ENCODE assay signal across 8 mouse cellular contexts in genomic region chr5:86684667-86685066, GRCm38 (mm10). TPM values are rescaled to one million over a fixed set of nuclear protein-coding genes. Genes with fewer than 3 reads are reported as not detected.
A peak's percentile ranks its signal among the peaks of the same experiment; 100 is the strongest.
DNase-seq lines count a peak whose midpoint lies in the region; ATAC-seq and TF ChIP-seq lines count a peak whose summit lies in the region.
"Had no signal": no experiment of that assay in that cellular context is flagged by ENCODE, and none has a peak within 500 bp of the region (broad histone marks: within the 10 kb centered on the region; RNA-seq: fewer than 3 reads in every experiment).

No protein-coding gene starts in this region.

- H3K4me1 ChIP-seq in kidney, embryonic 14.5 days (ENCODE audit: control insufficient read depth, insufficient read depth, low read length): no peaks in the 10 kb centered on the region
- H3K4me1 ChIP-seq in kidney, postnatal 0 days (replicated peaks; ENCODE audit: insufficient read depth, low read length): no peaks in the 10 kb centered on the region
- H3K4me1 ChIP-seq in liver, postnatal 0 days (ENCODE audit: insufficient read depth): no peaks in the 10 kb centered on the region
- H3K4me1 ChIP-seq in stomach, postnatal 0 days (replicated peaks; ENCODE audit: control insufficient read depth, insufficient read depth): no peaks in the 10 kb centered on the region

- no peak overlapping the region for H3K4me3 ChIP-seq in kidney, embryonic 14.5 days (ENCODE audit: low read length)
- no peak overlapping the region for H3K4me3 ChIP-seq in kidney, postnatal 0 days (replicated peaks; ENCODE audit: low read depth, low read length)
- H3K4me3 ChIP-seq in liver, postnatal 0 days (ENCODE audit: low read depth, low read length): no peak overlapping the region
- no peak overlapping the region for H3K4me3 ChIP-seq in stomach, postnatal 0 days (ENCODE audit: low read depth, low read length)

- WGBS in kidney, embryonic 14.5 days: 62% methylated on average over 4 of the region's 4 CpGs
- 58% methylated on average over 4 of the region's 4 CpGs for WGBS in kidney, postnatal 0 days
- whole genome bisulfite sequencing in liver, postnatal 0 days (ENCODE audit: insufficient replicate concordance): 48% methylated on average over 4 of the region's 4 CpGs
- 45% methylated on average over 4 of the region's 4 CpGs for WGBS in stomach, postnatal 0 days

- no peak overlapping the region for H3K9ac ChIP-seq in kidney, embryonic 14.5 days (ENCODE audit: low read depth, low read length)
- no peak overlapping the region for H3K9ac ChIP-seq in kidney, postnatal 0 days (ENCODE audit: low read depth, low read length)
- H3K9ac ChIP-seq in liver, postnatal 0 days (replicated peaks): no peak overlapping the region
- no peak overlapping the region for H3K9ac ChIP-seq in stomach, postnatal 0 days (ENCODE audit: low read length)

- TF ChIP-seq EP300 in liver, postnatal 0 days (IDR thresholded peaks at IDR 0.05; ENCODE audit: low read depth): no peak
- no peak for TF ChIP-seq EP300 in stomach, postnatal 0 days (optimal IDR thresholded peaks at IDR 0.05)

- H3K27ac ChIP-seq in kidney, embryonic 14.5 days (ENCODE audit: low read depth, low read length): no peak overlapping the region
- H3K27ac ChIP-seq in kidney, postnatal 0 days: no peak overlapping the region
- H3K27ac ChIP-seq in liver, postnatal 0 days (ENCODE audit: low read depth): no peak overlapping the region
- no peak overlapping the region for H3K27ac ChIP-seq in stomach, postnatal 0 days (replicated peaks)

- peak; percentile 74 for TF ChIP-seq CTCF in kidney, postnatal 0 days (IDR thresholded peaks at IDR 0.05; ENCODE audit: low read depth)
- peak; percentile 56 for TF ChIP-seq CTCF in liver, postnatal 0 days (IDR thresholded peaks at IDR 0.05; ENCODE audit: low read depth)
- peak; percentile 83 for TF ChIP-seq CTCF in stomach, postnatal 0 days (IDR thresholded peaks at IDR 0.05; ENCODE audit: low read depth)

- no peaks in the 10 kb centered on the region for H3K36me3 ChIP-seq in kidney, embryonic 14.5 days (ENCODE audit: control insufficient read depth, insufficient read depth, low read length)
- no peaks in the 10 kb centered on the region for H3K36me3 ChIP-seq in kidney, postnatal 0 days (ENCODE audit: insufficient read depth, low read length)
- no peaks in the 10 kb centered on the region for H3K36me3 ChIP-seq in liver, postnatal 0 days (replicated peaks; ENCODE audit: insufficient read depth, low read length)
- H3K36me3 ChIP-seq in stomach, postnatal 0 days (ENCODE audit: control insufficient read depth, insufficient read depth, low read length): no peaks in the 10 kb centered on the region

- H3K27me3 ChIP-seq in kidney, embryonic 14.5 days (ENCODE audit: control insufficient read depth, insufficient read depth, low read length): no peaks in the 10 kb centered on the region
- H3K27me3 ChIP-seq in kidney, postnatal 0 days (ENCODE audit: insufficient read depth, low read length): no peaks in the 10 kb centered on the region
- no peaks in the 10 kb centered on the region for H3K27me3 ChIP-seq in liver, postnatal 0 days (ENCODE audit: insufficient read depth, low read length)
- H3K27me3 ChIP-seq in stomach, postnatal 0 days (ENCODE audit: control insufficient read depth, insufficient read depth, low read length): no peaks in the 10 kb centered on the region

- no peak overlapping the region for H3K4me2 ChIP-seq in kidney, embryonic 14.5 days (replicated peaks; ENCODE audit: low read depth, low read length)
- no peak overlapping the region for H3K4me2 ChIP-seq in kidney, postnatal 0 days (ENCODE audit: low read length)
- H3K4me2 ChIP-seq in liver, postnatal 0 days (ENCODE audit: low read depth, low read length): no peak overlapping the region
- H3K4me2 ChIP-seq in stomach, postnatal 0 days (replicated peaks; ENCODE audit: low read depth): no peak overlapping the region

- DNase-seq in kidney, adult 18-20 months: peak; percentile 57
- DNase-seq in NIH3T3 (ENCODE audit: low read depth): peak; percentile 83
- DNase-seq in cerebellum, postnatal 36 days: peak; percentile 28 to 33
- peak; percentile 61 for DNase-seq in kidney, postnatal 0 days (ENCODE audit: low spot score)
- DNase-seq in liver, postnatal 0 days: peak; percentile 24
- DNase-seq in stomach, postnatal 0 days (ENCODE audit: low spot score): peak; percentile 56

- no peak for ATAC-seq in kidney, embryonic 14.5 days (ENCODE audit: low FRiP score, low TSS enrichment)
- no peak for ATAC-seq in kidney, postnatal 0 days (replicated peaks; ENCODE audit: low FRiP score, low read depth)
- no peak for ATAC-seq in liver, postnatal 0 days
- ATAC-seq in stomach, postnatal 0 days (ENCODE audit: low FRiP score, low TSS enrichment): no peak

- H3K9me3 ChIP-seq in kidney, embryonic 14.5 days (ENCODE audit: control insufficient read depth, low read length): no peaks in the 10 kb centered on the region
- no peaks in the 10 kb centered on the region for H3K9me3 ChIP-seq in kidney, postnatal 0 days (replicated peaks; ENCODE audit: low read length)
- no peaks in the 10 kb centered on the region for H3K9me3 ChIP-seq in liver, postnatal 0 days (ENCODE audit: low read length)
- H3K9me3 ChIP-seq in stomach, postnatal 0 days (ENCODE audit: control insufficient read depth, low read length): no peaks in the 10 kb centered on the region

RNA-seq across cellular contexts. Expression of gene Tmprss11b, which starts 8.5 kb away (rescaled TPM):
- not detected in 2 replicates for polyA plus RNA-seq in kidney, embryonic 14.5 days (2014; fragmentation: Nextera tagmentation; extraction: Ambion mirVana)
- polyA plus RNA-seq in kidney, postnatal 0 days (2015; fragmentation: Nextera tagmentation; extraction: Ambion mirVana): not detected in 2 replicates
- not detected in 2 replicates for polyA plus RNA-seq in liver, postnatal 0 days (2015; fragmentation: Nextera tagmentation; extraction: Ambion mirVana)
- polyA plus RNA-seq in stomach, postnatal 0 days (2015; fragmentation: Nextera tagmentation; extraction: Ambion mirVana): 0.84 and 1.7 TPM in 2 replicates
- polyA plus RNA-seq: spleen, adult 2 months had no signal

RNA-seq across cellular contexts. Expression of gene Tmprss11f, which starts 52.4 kb away (rescaled TPM):
- not detected in 2 replicates for polyA plus RNA-seq in kidney, embryonic 14.5 days (2014; fragmentation: Nextera tagmentation; extraction: Ambion mirVana)
- polyA plus RNA-seq in kidney, postnatal 0 days (2015; fragmentation: Nextera tagmentation; extraction: Ambion mirVana): 0.03 TPM in 1 of 2 replicates, not detected in the other
- polyA plus RNA-seq in liver, postnatal 0 days (2015; fragmentation: Nextera tagmentation; extraction: Ambion mirVana): not detected in 2 replicates
- polyA plus RNA-seq in stomach, postnatal 0 days (2015; fragmentation: Nextera tagmentation; extraction: Ambion mirVana): 9.5 and 10.8 TPM in 2 replicates
- polyA plus RNA-seq: spleen, adult 2 months had no signal

Comparison
In these comparisons a context has a peak if more than half of its experiments do, and no peak if none do; other contexts are left out.
1. DNase-seq: peak in every context shown above with its lines; median percentile 83 in NIH3T3; 61 in kidney, postnatal 0 days; 57 in kidney, adult 18-20 months; 56 in stomach, postnatal 0 days; 30 in cerebellum, postnatal 36 days; 24 in liver, postnatal 0 days.
2. RNA of gene Tmprss11f, which starts 52.4 kb away (polyA plus RNA-seq): 9.5 to 10.8 TPM in stomach, postnatal 0 days; 0.03 TPM in kidney, postnatal 0 days, not detected in kidney, embryonic 14.5 days and not detected in liver, postnatal 0 days; every median in the first group is over 10 times any median in the second.
3. Peak in every context shown above with its lines, with median percentiles within 50 percentile points of each other: CTCF ChIP-seq.